Mouse (Mus musculus) neutrophil, adult 5-6 weeks (primary cell): ENCODE measurements around the gene Megf8. TPM values are rescaled to one million over a fixed set of nuclear protein-coding genes. Genes with fewer than 3 reads are reported as not detected.

Experiments used
- ATAC-seq: fragments of 151-379, 151-347 bp; 2 replicates; pipeline ENCODE4 v1.8.0; 2017; ENCODE audit warnings: mild to moderate bottlenecking, moderate TSS enrichment; ENCODE audit not compliant: insufficient number of reproducible peaks, poor library complexity, low FRiP score, severe bottlenecking; ENCODE audit errors: extremely low read depth
- total RNA-seq: library from RNA; stranded (forward); fragments of 200-1000 nt; gene quantifications from 2 replicates; pipeline ENCODE4 v1.2.3, GENCODE M21; 2017

The Megf8 gene
- total RNA-seq = 0.23 and 0.37 TPM in 2 replicates

DNA sequence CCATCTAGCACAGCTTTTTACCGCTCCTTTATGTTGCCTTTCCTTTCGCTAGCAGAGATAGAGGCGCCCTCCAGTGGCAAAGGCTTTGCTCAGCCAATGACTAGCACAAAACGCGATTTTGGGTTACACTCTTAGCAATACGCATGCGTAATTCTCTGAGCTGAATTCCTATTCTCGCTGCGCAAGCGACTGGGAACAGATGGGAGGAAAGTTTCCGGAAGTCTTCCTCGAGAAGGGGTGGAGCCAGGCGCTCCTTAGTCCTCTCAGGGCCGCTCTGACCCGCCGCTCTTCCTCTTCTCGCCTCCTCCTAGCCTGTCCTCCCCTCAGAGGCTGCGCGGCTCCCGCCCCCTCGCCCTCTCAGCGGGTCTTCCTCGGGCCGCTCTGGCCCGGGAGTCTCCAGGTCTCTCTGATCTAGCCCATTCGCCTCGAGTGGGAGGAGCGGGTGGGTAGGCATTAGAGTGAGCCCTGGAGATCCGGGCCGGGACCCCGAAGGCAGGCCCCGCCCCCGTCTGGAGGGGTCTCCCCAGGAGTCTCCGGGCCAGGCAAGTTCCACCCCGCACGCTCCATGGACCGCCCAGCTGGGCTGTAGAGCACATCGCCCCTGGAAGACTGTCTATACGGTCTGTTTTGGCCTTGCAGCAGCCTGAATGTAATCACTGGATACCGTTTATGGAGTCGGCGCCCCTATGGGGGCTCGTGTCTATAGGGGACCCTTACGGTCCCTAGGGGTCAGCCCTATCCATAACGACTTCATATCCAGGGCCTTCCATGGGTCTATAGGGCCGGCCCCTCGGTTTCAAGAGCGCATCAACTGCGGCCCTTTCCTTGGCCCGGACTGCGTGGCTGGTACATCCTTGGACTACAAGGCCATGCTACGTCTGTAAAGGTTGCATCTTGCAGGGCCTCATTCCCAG is at the start of gene Megf8:
TSS of gene Megf8 (plus strand) at position 633 of the 914 bp plus-strand sequence.
- peak; percentile 77 for ATAC-seq

DNA sequence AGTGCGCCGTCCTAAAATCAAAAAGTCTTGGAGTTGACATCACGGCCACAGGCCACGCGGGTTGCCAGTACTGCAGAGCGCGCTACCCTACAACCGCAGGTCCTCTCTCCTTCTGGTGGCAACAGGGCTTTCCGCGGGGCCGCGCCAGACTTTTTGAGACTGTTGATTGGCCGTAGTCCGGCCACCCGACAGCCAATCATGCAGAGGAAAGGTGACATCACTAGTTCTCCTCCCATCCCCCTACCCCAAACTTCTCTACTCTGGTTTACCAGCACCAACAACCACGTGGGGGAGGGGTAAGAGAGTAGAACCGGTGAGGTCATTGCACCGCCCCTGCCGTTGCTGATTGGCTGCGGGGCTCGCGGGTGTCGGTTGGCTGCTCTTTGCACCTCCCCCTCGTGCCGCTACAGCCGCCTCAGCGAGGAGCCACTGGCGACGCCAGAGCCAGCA is 49.6 kb upstream of the Megf8 start, which contains the start of gene Cic:
TSS of gene Cic (plus strand) at position 404 of the 450 bp plus-strand sequence.
- peak; percentile 65 for ATAC-seq

DNA sequence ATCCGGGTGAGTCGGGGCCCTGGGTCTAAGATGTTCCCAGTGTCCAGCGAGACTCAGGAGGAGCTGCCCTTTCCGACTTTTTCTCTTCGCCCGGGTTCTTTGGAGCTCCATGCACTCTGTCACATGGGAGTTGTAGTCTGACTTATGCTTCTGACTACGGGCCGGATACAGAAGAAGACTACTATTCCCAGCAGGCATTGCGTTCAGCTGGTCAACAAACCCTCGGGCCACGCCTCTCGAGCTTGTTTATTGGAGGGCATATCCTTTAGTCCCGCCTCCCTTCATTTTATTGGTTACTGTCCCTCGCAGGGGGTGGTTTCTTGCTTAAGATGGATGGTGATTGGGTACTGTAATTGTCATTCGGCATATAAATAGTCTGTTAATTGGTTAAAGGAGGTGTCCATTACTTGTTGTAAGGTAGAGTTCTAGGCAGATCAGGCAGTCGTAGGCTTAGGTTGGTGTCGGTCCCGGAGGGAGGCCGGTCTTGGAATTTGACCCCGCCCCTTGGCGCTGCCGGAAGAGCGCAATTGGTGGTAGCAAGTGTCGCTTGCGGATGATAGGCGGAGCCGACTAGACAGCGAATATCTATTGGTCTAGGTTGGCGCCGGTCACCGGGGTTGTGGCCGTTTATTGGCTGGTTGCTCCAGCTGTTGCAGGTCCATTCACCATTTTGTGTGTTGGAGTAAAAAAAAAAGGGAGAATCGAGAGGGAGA is 49.1 kb upstream of the Megf8 start:
- peak; percentile 75 for ATAC-seq

DNA sequence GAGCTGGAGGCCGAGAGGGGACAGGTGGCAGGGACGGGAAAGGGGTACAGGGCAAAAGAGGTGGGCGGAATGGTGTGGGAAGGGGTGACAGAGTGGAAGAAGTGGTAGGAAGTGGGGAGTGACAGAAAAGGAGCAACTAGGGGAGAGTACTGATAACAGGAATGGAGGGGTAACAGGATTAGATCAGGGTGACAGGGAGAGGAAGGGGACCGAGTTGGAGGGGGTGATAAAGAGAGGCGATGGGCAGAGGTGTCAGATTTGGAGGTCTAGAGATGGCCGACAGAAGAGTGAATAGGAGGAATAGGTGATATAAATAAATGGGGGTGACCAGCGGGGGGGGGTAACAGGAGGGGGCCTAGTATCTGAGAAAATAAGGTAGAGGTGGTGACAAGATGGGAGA is 48.4 kb upstream of the Megf8 start:
- no peak for ATAC-seq

DNA sequence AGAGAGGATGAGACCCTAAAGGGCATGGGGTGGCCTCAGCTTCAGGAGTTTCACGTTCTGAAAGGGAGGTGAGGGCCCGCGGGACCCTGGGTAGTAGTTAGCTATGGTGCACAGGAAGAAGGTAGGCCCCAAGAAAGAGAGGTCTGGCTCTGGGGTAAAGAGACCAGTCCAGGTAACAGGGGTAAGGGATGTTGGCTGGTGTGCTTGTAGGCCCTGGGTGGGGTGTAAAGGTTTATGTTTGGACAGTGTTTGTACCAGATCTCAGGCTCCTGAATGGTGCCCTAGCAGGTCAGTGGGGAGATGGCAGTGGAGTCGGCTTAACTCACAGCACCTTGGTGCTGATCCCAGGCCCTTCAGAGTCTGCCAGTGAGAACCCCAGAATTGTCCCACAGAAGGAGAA is 47.9 kb upstream of the Megf8 start:
- no peak for ATAC-seq

DNA sequence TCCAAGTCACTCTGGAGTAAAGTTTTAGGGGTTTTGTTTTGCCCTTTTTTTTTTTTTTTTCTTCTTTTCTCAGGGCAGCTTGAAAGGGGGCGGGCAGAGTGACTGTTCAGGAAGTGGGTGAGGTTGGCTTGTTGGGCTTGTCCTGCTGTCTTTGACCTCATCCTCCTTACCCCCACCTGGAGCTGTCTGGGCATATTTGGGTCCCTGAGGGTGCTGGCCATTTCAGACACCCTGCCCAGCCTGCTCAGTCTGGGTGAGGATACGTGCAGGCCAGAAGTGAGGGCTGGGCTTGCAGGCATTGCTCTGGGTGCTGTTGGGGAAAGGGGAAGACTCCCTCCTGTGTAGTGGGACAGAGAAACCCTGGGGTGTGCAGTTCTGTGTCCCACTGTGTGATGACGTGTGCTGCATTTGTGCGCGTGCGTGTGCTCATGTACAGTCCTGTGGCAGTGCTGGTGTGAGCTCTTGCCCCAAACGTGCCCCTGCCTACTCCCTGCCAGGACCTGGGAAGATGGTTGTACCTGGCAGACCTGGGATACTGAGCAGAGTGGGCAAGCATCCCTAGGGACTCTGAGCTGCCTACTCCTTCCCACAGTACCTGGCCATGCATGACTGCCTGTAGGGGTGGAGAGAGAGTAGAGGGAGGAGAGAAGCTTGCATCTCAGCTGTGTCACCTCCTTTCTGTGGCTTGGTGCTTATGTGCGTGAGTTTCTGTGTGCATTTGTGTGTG is 47.3 kb upstream of the Megf8 start:
- no peak for ATAC-seq

DNA sequence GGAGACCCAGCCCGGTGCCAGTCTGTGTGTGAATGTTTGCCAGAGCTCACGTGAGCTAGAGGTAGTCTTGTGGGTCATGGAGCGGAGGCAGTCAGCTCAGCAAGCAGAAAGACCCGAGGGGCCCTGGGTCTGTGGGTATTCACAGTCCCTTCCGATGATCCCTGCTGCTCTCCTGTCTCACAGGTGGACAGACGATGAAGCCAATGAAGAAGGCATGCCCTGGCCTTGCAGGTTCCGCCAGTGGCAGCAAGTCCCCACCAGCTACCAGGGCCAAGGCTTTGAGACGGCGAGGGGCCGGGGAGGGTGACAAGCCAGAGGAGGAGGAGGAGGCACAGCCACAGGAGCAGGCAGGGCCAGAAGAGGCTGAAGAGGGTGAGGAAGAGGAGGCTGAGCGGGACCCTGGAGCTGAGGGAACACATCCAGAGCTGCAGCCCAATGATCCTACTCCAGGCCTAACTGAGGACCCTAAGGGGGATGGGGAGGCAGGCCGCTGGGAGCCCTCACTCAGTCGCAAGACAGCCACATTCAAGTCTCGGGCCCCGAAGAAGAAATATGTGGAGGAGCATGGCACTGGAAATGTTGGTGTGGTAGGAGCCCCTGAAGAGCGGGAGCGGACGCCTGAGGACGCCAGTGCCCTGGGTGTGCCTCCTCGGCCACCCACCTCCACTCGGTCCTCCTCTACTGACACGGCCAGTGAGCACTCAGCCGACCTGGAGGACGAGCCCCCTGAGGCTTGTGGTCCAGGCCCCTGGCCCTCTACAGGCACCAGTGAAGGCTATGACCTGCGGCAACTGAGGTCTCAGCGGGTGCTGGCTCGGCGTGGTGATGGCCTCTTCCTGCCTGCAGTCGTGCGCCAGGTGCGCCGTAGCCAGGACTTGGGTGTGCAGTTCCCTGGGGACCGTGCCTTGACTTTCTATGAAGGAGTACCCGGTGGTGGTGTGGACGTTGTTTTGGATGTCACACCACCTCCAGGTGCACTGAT is 46.0 kb upstream of the Megf8 start:
- ATAC-seq = no peak

DNA sequence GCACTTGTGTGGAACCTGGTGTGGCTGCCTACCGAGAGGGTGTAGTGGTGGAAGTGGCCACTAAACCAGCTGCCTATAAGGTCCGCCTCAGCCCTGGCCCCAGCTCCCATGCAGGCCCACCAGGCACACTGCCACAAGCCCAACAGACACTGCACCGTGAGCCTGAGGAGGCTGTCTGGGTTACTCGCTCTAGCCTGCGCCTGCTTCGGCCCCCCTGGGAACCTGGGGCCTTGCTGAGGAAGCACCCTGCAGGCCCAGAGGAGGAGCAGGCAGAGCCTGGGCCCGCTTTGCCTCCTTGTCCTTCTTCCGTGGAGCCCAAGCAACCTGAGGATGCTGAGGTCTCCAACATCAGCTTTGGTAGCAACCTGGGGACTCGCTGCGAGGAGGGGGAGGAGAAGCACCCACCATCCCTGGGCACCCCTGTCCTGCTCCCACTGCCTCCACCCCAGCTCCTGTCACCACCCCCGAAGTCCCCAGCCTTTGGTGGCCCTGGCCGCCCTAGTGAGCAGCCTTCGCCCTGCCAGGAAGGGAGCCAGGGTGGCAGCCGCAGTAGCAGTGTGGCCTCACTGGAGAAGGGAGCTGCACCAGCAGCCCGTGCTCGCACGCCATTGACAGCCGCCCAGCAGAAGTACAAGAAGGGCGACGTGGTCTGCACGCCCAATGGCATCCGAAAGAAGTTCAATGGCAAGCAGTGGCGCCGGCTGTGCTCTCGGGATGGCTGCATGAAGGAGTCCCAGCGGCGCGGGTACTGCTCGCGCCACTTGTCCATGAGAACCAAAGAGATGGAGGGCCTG is 45.1 kb upstream of the Megf8 start:
- ATAC-seq = no peak

DNA sequence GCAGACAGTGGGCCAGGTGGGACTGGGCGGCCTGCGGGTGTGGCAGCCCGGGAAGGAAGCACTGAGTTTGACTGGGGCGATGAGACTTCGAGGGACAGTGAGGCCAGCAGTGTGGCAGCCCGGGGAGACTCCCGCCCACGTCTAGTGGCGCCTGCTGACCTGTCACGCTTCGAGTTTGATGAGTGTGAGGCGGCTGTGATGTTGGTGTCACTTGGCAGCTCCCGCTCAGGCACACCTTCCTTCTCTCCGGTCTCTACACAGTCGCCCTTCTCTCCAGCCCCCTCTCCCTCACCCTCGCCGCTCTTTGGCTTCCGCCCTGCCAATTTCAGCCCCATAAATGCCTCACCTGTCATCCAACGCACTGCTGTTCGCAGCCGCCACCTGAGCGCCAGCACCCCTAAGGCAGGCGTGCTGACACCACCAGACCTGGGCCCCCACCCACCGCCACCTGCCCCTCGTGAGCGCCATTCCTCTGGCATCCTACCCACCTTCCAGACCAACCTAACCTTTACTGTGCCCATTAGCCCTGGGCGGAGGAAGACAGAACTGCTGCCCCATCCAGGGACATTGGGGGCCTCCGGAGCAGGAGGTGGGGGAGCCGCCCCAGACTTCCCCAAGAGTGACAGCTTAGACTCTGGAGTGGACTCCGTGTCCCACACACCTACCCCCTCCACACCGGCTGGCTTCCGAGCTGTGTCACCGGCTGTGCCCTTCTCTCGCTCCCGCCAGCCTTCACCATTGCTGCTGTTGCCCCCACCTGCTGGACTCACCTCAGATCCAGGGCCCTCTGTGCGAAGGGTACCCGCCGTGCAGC is 44.3 kb upstream of the Megf8 start:
- no peak for ATAC-seq

DNA sequence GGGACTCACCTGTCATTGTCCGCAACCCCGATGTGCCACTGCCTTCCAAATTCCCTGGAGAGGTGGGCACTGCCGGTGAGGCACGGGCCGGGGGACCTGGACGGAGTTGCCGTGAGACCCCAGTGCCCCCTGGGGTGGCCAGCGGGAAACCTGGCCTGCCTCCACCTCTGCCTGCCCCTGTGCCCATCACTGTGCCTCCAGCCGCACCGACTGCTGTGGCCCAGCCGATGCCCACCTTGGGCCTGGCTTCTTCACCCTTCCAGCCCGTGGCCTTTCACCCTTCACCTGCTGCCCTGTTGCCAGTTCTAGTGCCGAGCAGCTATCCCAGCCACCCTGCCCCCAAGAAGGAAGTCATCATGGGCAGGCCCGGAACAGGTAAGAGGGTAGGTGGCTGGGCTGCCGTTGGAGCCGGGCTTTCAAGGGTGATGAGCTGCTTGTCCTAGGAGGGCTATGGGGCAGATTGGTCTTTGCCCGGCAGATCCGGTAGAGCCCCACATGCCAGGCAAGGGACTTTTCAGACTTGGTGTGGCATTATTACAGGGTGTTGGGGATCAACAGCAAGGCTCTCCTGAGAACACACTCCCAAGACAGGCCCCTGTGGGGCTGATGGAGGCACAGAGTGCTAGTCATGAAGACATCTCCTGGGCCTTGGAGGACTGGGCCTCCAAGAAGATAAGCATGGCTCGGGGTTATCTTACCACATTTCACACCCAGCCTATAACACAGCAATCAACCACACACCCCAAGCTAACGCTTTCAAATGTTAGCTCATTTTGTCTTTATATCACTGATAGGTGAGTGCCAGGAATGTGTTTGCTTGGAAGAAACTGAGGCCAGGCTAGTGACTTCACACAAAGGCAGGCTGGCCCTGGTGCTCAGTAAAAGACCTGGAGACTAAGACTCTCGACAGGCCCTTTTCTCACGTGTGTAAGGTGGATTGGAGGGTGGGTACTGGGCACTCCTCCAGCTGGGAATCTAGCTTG is 43.4 kb upstream of the Megf8 start:
- no peak for ATAC-seq

DNA sequence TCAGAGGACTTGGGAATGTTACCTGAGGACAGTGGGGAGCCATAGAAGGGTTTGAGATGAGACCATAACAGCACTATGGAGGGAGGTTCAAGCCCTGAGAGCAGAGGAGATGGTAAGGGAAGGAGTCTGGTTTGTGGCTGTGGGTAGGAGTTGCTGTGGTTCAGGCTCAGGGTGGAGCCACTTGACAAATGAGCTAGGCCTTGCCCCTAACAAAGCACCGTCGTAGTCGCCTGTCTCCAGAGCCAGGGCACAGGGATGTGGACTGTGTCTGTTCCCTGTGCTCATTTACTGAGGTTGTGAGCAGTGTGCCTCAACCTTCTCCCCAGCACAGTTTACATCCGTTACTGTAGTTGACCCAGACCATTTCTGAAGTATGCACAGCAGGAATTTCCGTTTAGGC is 42.4 kb upstream of the Megf8 start:
- no peak for ATAC-seq

DNA sequence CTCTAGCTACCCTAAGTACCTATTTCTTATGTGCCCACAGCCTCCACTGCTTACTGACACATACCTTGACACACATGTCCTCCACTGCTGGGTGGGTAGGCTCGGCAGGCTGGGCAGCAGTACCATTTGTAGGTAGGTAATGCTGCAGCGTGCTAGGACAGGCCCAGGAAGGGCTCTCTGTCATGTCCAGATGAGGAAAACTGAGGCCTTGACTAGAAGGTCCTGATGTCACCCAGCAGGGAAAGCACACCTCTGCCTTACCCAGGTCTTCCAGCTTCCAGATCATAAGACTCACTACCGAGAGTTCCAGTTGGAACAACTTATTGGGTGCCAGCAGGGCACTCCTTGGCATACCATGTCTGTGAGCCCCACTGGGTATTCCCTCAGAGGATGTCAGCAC is 42.0 kb upstream of the Megf8 start:
- no peak for ATAC-seq

DNA sequence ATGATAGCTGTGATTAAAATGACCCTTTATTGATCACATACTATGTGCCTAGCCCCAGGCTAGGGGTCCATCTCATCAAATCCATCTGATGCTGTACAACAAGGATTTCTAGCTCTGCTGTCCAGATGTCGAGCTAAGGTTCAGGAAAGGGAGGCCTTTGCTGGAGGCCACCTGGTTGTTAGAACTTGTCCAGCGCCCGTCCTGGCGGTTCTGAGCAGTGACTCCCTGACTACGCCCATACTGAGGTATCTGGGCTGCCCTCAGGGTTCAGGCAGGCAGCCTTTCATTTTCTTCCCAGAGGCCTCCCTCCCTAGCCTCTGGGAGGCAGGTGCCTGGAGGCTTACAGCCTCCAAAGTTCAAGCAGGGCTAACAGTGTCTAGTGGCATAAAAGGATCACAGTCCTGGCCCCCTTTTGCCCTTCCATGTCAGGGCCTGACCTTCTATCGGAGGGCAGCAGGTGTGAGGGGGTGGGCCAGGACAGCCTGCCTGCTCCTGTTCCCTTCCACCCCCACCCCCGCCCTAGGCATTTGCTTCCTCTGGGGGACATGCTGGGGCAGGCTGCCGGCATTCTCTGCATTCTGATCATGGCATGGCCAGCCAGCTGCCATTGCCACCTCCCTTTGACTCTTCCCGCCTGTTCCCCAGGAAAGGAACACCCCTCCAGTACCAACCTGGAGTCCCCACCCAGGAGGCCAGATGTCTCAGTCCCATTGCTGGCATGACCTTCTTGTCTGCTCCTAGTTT is 41.2 kb upstream of the Megf8 start:
- ATAC-seq = no peak

DNA sequence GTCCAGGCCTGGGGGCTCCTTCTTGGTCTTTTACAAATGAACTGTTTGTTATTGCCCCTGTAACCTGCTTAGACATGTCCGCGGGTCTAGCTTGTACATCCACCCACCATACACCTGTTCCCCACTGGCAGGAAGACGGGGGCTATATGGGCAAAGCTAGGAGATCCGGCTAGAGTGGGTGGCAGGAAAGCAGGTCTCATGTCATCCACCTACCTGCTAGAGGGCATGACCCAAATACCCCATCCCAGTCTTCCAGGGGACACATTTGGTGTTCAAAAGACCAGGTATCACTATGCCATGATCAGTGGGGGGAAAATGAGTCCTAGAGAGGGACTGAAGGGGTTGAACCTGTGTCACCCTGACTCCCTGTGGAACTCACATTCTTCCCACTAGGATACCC is 39.6 kb upstream of the Megf8 start:
- ATAC-seq = no peak

DNA sequence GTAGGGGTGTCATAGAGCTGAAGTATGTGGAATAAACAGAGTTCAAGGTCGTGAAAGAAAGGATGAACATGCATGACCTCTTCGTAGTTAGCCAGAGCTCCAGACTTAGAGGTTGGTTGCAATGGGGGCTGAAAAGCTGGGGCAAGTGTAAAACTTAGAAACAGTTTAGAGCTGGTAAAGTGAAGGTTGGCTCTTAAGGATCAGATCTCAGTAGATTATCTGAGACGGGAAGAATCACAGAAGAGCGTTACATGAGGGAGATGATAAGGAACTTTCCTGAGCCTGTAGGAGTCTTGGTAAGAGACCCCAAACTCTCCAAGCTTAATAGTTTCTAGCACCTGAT is 39.0 kb upstream of the Megf8 start:
- ATAC-seq = no peak
